Mouse (Mus musculus): ENCODE measurements at regions not wholly inside any gene's neighbourhood (a gene's known extent, or its start where the extent isn't known, plus 50 kb on each side); places are given as distances from the start of the nearest gene placed in this dataset.

- intact Hi-C loops (cut with DNase I), result no loop called here
- no peak for DNase-seq (ENCODE audit: low spot score in 2 of 2)
These were observed 80.3 kb upstream of the Khdrbs2 start for GRCm38 (mm10) chr1:32092221-32092620.

DNA sequence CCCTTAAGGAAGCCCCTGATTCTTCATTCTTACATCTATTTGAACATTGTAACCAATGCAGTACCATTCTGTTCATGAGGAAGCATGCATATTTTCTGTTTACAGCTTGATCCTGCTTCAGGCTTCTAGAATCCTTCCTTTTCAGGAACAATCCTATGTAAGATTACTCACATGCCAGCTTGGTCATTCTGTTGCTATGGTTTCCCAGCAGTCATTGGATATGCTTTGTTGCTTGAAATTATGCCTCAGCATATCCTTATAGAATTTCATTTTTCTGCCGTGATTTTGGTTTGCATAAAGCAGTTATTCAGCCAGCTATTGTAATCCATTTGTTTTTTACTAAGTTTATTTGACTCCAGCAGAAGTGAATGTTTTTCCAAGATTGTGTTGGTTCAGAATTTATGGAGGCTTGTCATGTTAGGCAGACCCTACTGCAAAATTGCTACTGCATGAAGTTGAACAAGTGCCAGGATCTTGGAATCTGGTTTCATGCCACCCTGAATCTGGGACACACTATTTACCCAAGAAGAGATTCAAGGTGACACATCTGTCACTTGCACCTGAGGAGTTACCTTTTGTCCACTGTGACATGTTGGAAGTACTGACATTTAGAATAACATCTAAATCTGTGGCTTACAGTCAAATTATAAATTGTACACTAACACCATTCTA lies 79.4 kb upstream of the Khdrbs2 start:
- DNase-seq (ENCODE audit: low spot score in 2 of 2), result peak in 1 of 2 experiments; percentile 49

DNA sequence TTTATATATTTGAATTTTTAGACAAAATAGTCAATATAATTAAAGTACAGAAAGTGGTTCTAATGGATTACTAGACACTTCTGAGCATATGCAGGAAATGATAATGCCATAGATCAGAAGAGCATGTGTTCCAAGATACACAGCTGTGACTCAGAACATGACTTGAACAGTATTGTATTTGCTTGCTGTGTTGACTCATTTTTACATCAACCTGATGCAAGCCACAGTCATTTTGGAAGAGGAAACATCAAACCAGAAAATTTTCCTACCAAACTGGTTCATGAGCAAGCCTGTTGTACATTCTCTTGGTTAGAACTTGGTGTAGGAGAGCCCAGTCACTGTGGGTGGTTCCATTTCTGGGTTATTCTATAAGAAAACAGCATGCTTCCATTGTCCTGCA lies 68.5 kb upstream of the Khdrbs2 start:
- no peak for DNase-seq (ENCODE audit: low spot score in 2 of 2)
- intact Hi-C loops (cut with DNase I), result no loop called here

More for the DNA sequence above, 79.4 kb upstream of the Khdrbs2 start:
- intact Hi-C loops (cut with DNase I), result no loop called here
